Mouse (Mus musculus) intestine, postnatal 0 days (tissue): ENCODE data around the gene Aldh4a1. TPM values are rescaled to one million over a fixed set of nuclear protein-coding genes. Genes with fewer than 3 reads are reported as not detected.

Experiments used
- ATAC-seq: fragments of 200-750 bp; cut with Nextera tagmentation; 2 replicates; pipeline ENCODE4 v1.8.0; 2017; ENCODE audit warnings: mild to moderate bottlenecking, moderate TSS enrichment, moderate library complexity
- H3K27ac ChIP-seq: fragments of 300-500 bp; sonication (generic); 2 replicates; pipeline ENCODE4 v1.5.1; 2014; ENCODE audit warnings: mild to moderate bottlenecking, low read depth, low read length, moderate library complexity
- H3K27me3 ChIP-seq: fragments of 300-500 bp; sonication (generic); replicated peaks from 2 replicates; pipeline ENCODE4 v1.6.1; 2014; ENCODE audit warnings: low read length, mixed read lengths; ENCODE audit not compliant: control insufficient read depth, insufficient read depth
- H3K36me3 ChIP-seq: fragments of 300-500 bp; sonication (generic); 2 replicates; pipeline ENCODE4 v1.6.1; 2014; ENCODE audit warnings: mild to moderate bottlenecking, moderate library complexity; ENCODE audit not compliant: control insufficient read depth, insufficient read depth
- H3K4me1 ChIP-seq: fragments of 300-500 bp; sonication (generic); replicated peaks from 2 replicates; pipeline ENCODE4 v1.6.1; 2014; ENCODE audit warnings: antibody characterized with exemption, low read length, mixed read lengths; ENCODE audit not compliant: control insufficient read depth, insufficient read depth
- H3K4me2 ChIP-seq: fragments of 300-500 bp; sonication (generic); replicated peaks from 2 replicates; pipeline ENCODE4 v1.6.1; 2014; ENCODE audit warnings: low read depth, mild to moderate bottlenecking, moderate library complexity
- H3K4me3 ChIP-seq: fragments of 300-500 bp; sonication (generic); 2 replicates; pipeline ENCODE4 v1.5.1; 2014; ENCODE audit warnings: low read depth, low read length
- H3K9ac ChIP-seq: fragments of 300-500 bp; sonication (generic); 2 replicates; pipeline ENCODE4 v1.6.1; 2014; ENCODE audit warnings: mild to moderate bottlenecking, low read depth, low read length
- H3K9me3 ChIP-seq: fragments of 300-500 bp; sonication (generic); 2 replicates; pipeline ENCODE4 v1.6.1; 2016; ENCODE audit warnings: mixed run types; ENCODE audit not compliant: control insufficient read depth
- CTCF ChIP-seq: sonication (generic); IDR thresholded peaks from 2 replicates; pipeline ENCODE4 v1.5.1; 2016; ENCODE audit warnings: low read depth, mild to moderate bottlenecking, control low read depth, antibody characterized with exemption, moderate library complexity
- WGBS: fragments of 180-500 bp; shearing (Covaris S2); extraction: QIAGEN DNeasy Blood & Tissue Kit; methylation state at CpG from one replicate; pipeline ENCODE4 v1.1.7; 2014; 5-methylcytosine and 5-hydroxymethylcytosine counted together
- polyA plus RNA-seq: library from polyadenylated mRNA; unstranded; fragments of >200 nt; fragmentation: Nextera tagmentation; extraction: Ambion mirVana; gene quantifications from 2 replicates; pipeline ENCODE4 v1.2.1, GENCODE M21; 2015

The Aldh4a1 gene
- polyA plus RNA-seq, 1 experiment from 2014 or later = 3.9 TPM

GRCm38 (mm10) chr4:139624116-139624489 lies 1.4 kb downstream of the Aldh4a1 start:
- Histone ChIP-seq H3K27me3 (peaks cover 54% of the 10 kb centered on the region), H3K4me2 (no peak overlapping the region), H3K36me3 (no peaks in the 10 kb centered on the region; the same call in 1 of the 2 replicates), H3K4me1 (no peaks in the 10 kb centered on the region), H3K27ac (no peak overlapping the region), H3K4me3 (no peak overlapping the region), H3K9me3 (no peaks in the 10 kb centered on the region), H3K9ac (no peak overlapping the region)
- TF ChIP-seq CTCF = no peak
- ATAC-seq = no peak
- 36% methylated on average over 5 of the region's 5 CpGs for WGBS

- H3K36me3 ChIP-seq = no peaks in the 10 kb centered on the region; the same call in 1 of the 2 replicates
- no peak overlapping the region for H3K9ac ChIP-seq
- no peak overlapping the region for H3K4me3 ChIP-seq
- ATAC-seq = no peak
- 57% methylated on average over 10 of the region's 10 CpGs for WGBS
- no peak overlapping the region for H3K27ac ChIP-seq
- no peak for TF ChIP-seq CTCF
- H3K9me3 ChIP-seq = no peaks in the 10 kb centered on the region
- no peaks in the 10 kb centered on the region for H3K4me1 ChIP-seq
- H3K27me3 ChIP-seq = peaks cover 54% of the 10 kb centered on the region
- H3K4me2 ChIP-seq = no peak overlapping the region
Measured at GRCm38 (mm10) chr4:139624706-139625105, 2.0 kb downstream of the Aldh4a1 start.

GRCm38 (mm10) chr4:139627361-139627760 lies 4.7 kb downstream of the Aldh4a1 start:
- Histone ChIP-seq H3K27me3 (peaks cover 58% of the 10 kb centered on the region), H3K4me1 (no peaks in the 10 kb centered on the region), H3K4me3 (no peak overlapping the region), H3K9ac (no peak overlapping the region), H3K27ac (no peak overlapping the region), H3K9me3 (no peaks in the 10 kb centered on the region), H3K4me2 (no peak overlapping the region), H3K36me3 (no peaks in the 10 kb centered on the region)
- ATAC-seq = no peak
- WGBS = 82% methylated on average over 11 of the region's 11 CpGs
- TF ChIP-seq CTCF = no peak

- Histone ChIP-seq H3K4me2 (no peak overlapping the region), H3K27me3 (peaks cover 66% of the 10 kb centered on the region), H3K4me3 (no peak overlapping the region), H3K9ac (no peak overlapping the region), H3K36me3 (no peaks in the 10 kb centered on the region), H3K9me3 (no peaks in the 10 kb centered on the region), H3K4me1 (no peaks in the 10 kb centered on the region), H3K27ac (no peak overlapping the region)
- ATAC-seq = 0 out of 2 replicates have a peak, but pooled peaks have one; percentile 45
- TF ChIP-seq CTCF = peak; percentile 57
- 40% methylated on average over 10 of the region's 10 CpGs for WGBS
Measured at GRCm38 (mm10) chr4:139630171-139630570, 7.5 kb downstream of the Aldh4a1 start.

- Histone ChIP-seq H3K4me2 (no peak overlapping the region), H3K27ac (no peak overlapping the region), H3K4me1 (no peaks in the 10 kb centered on the region), H3K36me3 (no peaks in the 10 kb centered on the region), H3K4me3 (no peak overlapping the region), H3K9ac (no peak overlapping the region), H3K27me3 (peaks cover 65% of the 10 kb centered on the region), H3K9me3 (no peaks in the 10 kb centered on the region)
- WGBS = 75% methylated on average over 5 of the region's 5 CpGs
- ATAC-seq = no peak
- no peak for TF ChIP-seq CTCF
Measured at GRCm38 (mm10) chr4:139631141-139631540, 8.5 kb downstream of the Aldh4a1 start.

- no peak for TF ChIP-seq CTCF
- Histone ChIP-seq H3K4me3 (no peak overlapping the region), H3K9me3 (no peaks in the 10 kb centered on the region), H3K27ac (no peak overlapping the region), H3K36me3 (no peaks in the 10 kb centered on the region), H3K27me3 (peaks cover 62% of the 10 kb centered on the region), H3K9ac (no peak overlapping the region), H3K4me1 (no peaks in the 10 kb centered on the region), H3K4me2 (no peak overlapping the region)
- no peak for ATAC-seq
- 73% methylated on average over 7 of the region's 7 CpGs for WGBS
Measured at GRCm38 (mm10) chr4:139631569-139632253, 9.0 kb downstream of the Aldh4a1 start.
